Mouse (Mus musculus) embryonic stem cell, embryonic (primary cell): ENCODE results near the gene Glis3.

ENCODE experiments used
- CTCF ChIA-PET, 4 experiments: fragments of 300-600 bp in 2 of 4; fragments of 350-600 bp in 2 of 4; sonication (Branson Sonifier 250); formaldehyde crosslinking; loops; one replicate each; lab custom pipeline; 2022; ENCODE audit warnings: inconsistent platforms in 2 of 4; lab: Charles Lee
- POLR2A ChIA-PET, 4 experiments: fragments of 300-600 bp in 2 of 4; fragments of 350-600 bp in 2 of 4; sonication (Branson Sonifier 250); formaldehyde crosslinking; loops; one replicate each; lab custom pipeline; 2022; ENCODE audit warnings: antibody characterized with exemption in 4 of 4, inconsistent platforms in 1 of 4; lab: Charles Lee

The Glis3 gene

GRCm38 (mm10) chr19:28357595-28357994 lies 322.3 kb downstream of the Glis3 start:
- POLR2A ChIA-PET: no interaction called here
- CTCF ChIA-PET: interaction anchor here in 1 of 4 experiments (2.0 kb wide), 1 partner anchor 8 kb away, joined by 6 read pairs; no protein-coding TSS in a partner anchor

GRCm38 (mm10) chr19:28351068-28352066 lies 328.5 kb downstream of the Glis3 start:
- ChIA-PET CTCF (interaction anchor here in 1 of 4 experiments (0.6 kb wide), 1 partner anchor 172 kb away, joined by 3 read pairs; no protein-coding TSS in a partner anchor), POLR2A (no interaction called here)

- CTCF ChIA-PET: interaction anchor here in 2 of 4 experiments (1.3 to 2.6 kb wide), 2 partner anchors 18 to 19 kb away, joined by 3 to 8 read pairs; no protein-coding TSS in a partner anchor
- POLR2A ChIA-PET: no interaction called here
Measured at GRCm38 (mm10) chr19:28347080-28347825, 332.6 kb downstream of the Glis3 start.

- ChIA-PET POLR2A (no interaction called here), CTCF (interaction anchor here in 1 of 4 experiments (1.8 kb wide), 1 partner anchor 22 kb away, joined by 6 read pairs; no protein-coding TSS in a partner anchor)
Measured at GRCm38 (mm10) chr19:28343640-28344039, 336.2 kb downstream of the Glis3 start.

DNA sequence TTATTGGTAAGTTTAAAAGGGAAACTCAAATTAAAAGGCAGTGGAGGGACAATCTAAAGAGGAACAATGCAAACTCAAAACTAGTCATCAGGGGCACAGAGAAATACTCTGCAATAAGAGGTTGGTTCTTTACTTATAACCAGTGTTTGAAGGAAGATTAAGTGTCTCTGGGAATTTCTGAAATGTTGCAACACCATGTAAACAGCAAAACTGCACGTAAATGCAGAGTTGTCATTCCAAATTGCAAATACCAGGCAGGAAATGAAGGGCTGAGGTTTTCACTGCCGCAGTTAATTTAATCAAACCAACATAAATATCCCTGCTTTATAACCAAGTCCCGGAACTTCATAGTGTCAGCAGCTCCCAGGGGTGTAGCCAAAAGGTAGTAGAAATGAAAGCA lies 342.3 kb downstream of the Glis3 start:
- POLR2A ChIA-PET: no interaction called here
- CTCF ChIA-PET: no interaction called here

DNA sequence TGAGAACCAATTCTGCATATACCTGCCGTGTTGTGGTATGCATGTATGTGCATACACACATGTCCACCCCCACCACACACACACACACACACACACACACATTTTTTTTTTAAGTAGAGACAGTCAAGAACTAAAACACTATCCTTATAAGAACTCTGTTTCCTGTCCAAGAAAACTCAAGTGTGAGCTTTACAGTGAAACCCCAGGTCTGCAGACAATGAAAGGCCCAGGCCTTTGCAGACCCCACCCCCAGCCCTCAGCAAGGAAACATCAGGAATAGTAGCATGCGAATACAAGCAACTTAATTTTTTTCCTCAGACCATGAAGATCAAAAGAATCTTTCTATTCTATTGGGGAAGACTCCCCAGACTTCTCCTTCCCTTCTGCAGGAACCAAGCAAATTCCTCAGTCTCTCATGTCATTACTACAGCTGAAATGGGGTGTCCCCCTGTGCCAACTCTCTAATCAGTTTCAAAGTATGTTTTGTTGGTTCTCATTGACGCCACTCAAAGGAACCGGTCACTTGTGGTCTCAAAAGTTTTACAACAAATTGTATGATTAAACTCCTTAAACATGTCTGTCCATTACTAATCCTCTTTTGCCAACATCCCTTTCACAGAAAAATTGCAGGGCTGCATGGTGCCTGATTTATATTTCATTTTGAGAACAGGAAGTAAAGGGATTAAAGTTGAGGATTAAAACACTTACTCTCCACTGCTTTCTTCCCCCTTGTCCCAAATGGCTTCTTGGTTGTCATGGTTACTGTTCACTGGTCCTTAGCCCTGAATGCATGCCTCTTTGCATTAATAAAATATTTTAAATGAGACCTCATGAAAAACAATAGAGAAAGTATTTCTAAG lies 343.0 kb downstream of the Glis3 start:
- ChIA-PET CTCF (no interaction called here), POLR2A (no interaction called here)

- ChIA-PET POLR2A (no interaction called here), CTCF (interaction anchor here in 1 of 4 experiments (0.9 kb wide), 1 partner anchor 29 kb away, joined by 3 read pairs; no protein-coding TSS in a partner anchor)
Measured at GRCm38 (mm10) chr19:28335890-28336289, 344.0 kb downstream of the Glis3 start.

- ChIA-PET POLR2A (interaction anchor here in 1 of 4 experiments (0.8 kb wide), 1 partner anchor 167 kb away, joined by 3 read pairs; no protein-coding TSS in a partner anchor), CTCF (interaction anchor here in 1 of 4 experiments (0.6 kb wide), 1 partner anchor 1655 kb away, joined by 3 read pairs; no protein-coding TSS in a partner anchor)
Measured at GRCm38 (mm10) chr19:28333007-28333766, 346.7 kb downstream of the Glis3 start.

DNA sequence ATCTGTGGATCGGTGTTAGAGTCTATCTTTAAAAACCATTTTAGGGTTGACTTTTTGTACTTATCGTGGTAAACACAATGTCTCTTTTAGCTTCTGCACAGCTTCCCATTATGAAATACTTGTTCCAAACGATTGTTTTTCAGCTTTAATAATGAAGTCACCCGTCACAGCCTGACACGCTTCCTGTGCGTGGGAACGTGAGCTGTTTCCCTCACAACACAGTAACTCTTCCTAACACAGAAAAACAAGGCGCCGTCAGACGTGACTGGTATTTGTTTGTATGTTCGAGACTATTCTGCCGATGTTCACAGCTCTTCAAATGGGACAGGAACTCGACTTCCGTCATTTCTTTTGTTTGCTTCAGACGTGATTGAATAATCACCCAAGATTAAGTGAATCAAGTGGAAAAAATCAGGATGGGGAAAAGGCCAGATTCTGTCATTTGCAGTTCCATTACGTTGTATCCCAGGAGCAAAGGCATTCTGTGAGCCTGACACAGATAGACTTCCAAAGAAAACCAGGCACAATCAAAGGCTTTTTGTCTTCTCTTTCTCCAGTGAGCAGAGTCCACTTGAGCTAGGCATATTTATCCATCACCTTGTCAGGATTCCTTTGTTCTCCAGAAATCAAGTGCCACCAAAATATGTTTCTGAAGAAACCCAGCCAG lies 351.3 kb downstream of the Glis3 start:
- ChIA-PET CTCF (interaction anchor here in 1 of 4 experiments (0.6 kb wide), 1 partner anchor 713 kb away, joined by 15 read pairs; no protein-coding TSS in a partner anchor), POLR2A (no interaction called here)

- POLR2A ChIA-PET: no interaction called here
- CTCF ChIA-PET: interaction anchor here in 1 of 4 experiments (0.6 to 0.7 kb wide), 3 partner anchors 559 to 717 kb away, joined by 3 to 15 read pairs (median 3); no protein-coding TSS in a partner anchor
Measured at GRCm38 (mm10) chr19:28327536-28327935, 352.3 kb downstream of the Glis3 start.

DNA sequence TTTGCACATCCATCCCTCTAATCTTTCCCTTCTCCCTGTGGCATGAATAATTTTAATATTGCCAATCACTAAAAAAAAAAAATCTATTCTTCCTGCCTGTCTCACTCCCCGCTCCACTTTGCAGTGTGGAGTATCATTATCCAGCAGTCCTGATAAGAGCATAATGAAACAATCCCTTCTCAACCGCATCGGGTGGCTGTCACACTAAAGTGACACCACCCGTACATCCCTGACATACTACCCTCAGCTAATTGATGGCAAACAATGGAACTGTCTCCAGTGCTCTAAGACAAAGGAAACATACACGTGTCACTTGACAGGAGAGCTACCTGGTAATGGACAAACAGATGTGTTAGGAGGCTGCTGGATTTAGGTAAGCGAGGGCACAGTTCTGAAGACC lies 373.8 kb downstream of the Glis3 start:
- CTCF ChIA-PET: interaction anchor here in 1 of 4 experiments (0.7 kb wide), 1 partner anchor 140 kb away, joined by 3 read pairs; no protein-coding TSS in a partner anchor
- POLR2A ChIA-PET: no interaction called here

DNA sequence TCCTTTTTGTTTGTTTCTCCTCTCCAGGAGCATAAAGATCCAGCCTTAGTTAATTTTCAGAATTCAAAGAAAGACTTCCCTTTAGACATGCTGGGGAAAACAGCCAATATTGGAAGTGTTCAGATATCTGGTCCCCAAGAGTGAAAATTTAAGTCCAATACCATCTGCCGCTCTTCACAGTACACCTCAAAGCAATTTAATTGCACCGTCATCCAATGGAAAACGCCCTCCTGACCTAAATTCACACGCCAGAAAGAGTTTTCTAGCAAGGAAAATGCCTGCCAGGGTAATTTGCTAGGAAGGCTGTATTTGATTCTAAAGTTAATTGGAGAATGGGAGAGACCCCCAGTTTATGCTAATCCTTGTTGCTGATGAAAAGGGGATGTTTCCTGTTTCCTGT lies 374.4 kb downstream of the Glis3 start:
- CTCF ChIA-PET: no interaction called here
- POLR2A ChIA-PET: no interaction called here

- CTCF ChIA-PET: no interaction called here
- POLR2A ChIA-PET: no interaction called here
Measured at GRCm38 (mm10) chr19:28302831-28303242, 377.0 kb downstream of the Glis3 start.

DNA sequence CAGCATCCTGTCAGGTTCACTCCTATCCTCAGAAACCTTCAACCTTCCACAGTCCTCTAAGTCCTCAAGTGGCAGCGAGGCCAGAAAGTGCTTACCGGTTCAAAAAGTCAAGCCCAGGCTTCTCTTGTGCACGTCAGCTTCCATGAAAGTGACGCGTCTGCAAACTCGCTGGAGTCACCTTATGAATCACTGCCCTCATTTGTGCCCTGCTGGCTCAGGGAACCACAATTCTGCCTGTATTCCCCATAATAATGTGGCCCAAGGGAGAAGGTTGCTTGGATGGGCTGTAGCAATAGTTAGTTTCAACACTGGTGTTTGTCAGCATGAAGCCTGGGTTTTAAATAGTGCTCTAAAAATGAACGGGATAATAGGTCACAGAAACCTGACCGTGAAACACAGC lies 379.7 kb downstream of the Glis3 start:
- ChIA-PET CTCF (no interaction called here), POLR2A (no interaction called here)

DNA sequence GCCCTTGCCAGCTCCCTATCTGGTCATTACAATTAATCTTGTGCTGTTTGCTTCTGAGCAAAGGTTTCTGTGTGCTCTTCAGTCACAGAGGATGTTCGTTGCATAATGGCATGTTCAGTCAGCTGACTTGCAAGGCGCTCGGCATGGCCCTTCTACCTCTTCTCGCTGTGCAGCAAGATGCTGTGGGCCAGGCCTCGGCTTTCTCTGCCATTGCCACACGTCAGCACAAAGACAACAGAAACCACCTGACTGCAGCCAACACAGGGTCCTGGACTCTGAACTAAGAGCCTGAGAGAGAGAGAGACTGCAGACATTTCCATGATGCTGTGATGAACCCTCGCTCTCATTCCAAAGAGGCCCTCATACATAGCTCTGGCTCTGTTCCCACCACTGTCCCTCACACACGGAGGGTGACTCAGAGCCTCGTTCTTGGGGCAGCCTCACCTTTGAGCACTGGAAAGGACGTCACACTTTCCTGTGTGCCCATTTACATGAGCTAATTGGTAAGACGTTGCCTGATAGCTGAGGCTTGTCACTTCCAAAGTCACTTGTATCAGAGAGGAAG lies 380.6 kb downstream of the Glis3 start:
- CTCF ChIA-PET: interaction anchor here in 1 of 4 experiments (0.6 kb wide), 1 partner anchor 141 kb away, joined by 3 read pairs; no protein-coding TSS in a partner anchor
- POLR2A ChIA-PET: interaction anchor here in 2 of 4 experiments (0.6 to 0.7 kb wide), 2 partner anchors 25 to 74 kb away, joined by 3 to 4 read pairs; no protein-coding TSS in a partner anchor

GRCm38 (mm10) chr19:28298669-28299068 lies 381.2 kb downstream of the Glis3 start:
- CTCF ChIA-PET: interaction anchor here in 2 of 4 experiments (0.6 to 0.8 kb wide), 2 partner anchors 68 to 140 kb away, joined by 3 to 4 read pairs; no protein-coding TSS in a partner anchor

More at GRCm38 (mm10) chr19:28298669-28299068, 381.2 kb downstream of the Glis3 start:
- POLR2A ChIA-PET: interaction anchor here in 2 of 4 experiments (0.6 to 0.7 kb wide), 2 partner anchors 24 to 74 kb away, joined by 3 to 4 read pairs; no protein-coding TSS in a partner anchor
